21 mouse cellular contexts compared by ENCODE assay signal in the genomic region with DNA sequence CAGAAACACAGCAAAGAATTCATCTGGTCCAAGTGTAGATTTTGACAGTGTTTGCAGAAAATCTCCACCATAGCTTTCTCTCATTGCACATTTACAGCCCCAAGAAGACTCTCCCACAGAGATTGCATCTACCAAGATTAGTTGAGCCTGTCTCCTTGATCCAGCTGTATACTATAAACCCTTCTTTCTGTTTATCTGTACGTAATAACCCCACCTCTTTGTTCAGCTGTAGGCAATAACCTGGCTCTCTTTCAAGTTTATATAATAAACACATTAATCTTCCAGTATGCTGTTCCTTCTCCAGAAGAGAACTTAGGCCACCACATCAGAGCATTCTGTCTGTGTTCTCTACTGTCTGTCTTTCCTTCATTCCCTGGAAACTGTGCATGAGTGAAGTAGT.
"Had no signal": no experiment of that assay in that cellular context is flagged by ENCODE, and none has a peak within 500 bp of the region (broad histone marks: within the 10 kb centered on the region; RNA-seq: fewer than 3 reads in every experiment).

No protein-coding gene starts in this region.

- H3K27ac ChIP-seq: liver, embryonic 12.5 days; liver, embryonic 14.5 days; midbrain, embryonic 10.5 days; midbrain, embryonic 12.5 days; neural tube, embryonic 13.5 days; neural tube, embryonic 15.5 days; stomach, embryonic 15.5 days had no signal

- ATAC-seq: liver, embryonic 12.5 days; midbrain, embryonic 16.5 days had no signal

- H3K9me3 ChIP-seq: liver, embryonic 12.5 days; midbrain, embryonic 10.5 days; midbrain, embryonic 12.5 days; neural tube, embryonic 13.5 days; neural tube, embryonic 15.5 days; stomach, embryonic 15.5 days had no signal

- H3K4me3 ChIP-seq: liver, embryonic 12.5 days; midbrain, embryonic 10.5 days; midbrain, embryonic 12.5 days; myocyte; neural tube, embryonic 13.5 days; neural tube, embryonic 15.5 days; stomach, embryonic 15.5 days had no signal

- H3K36me3 ChIP-seq: liver, embryonic 12.5 days; midbrain, embryonic 10.5 days; midbrain, embryonic 12.5 days; neural tube, embryonic 13.5 days; neural tube, embryonic 15.5 days; stomach, embryonic 15.5 days had no signal

- H3K27me3 ChIP-seq: liver, embryonic 12.5 days; midbrain, embryonic 12.5 days; neural tube, embryonic 13.5 days; neural tube, embryonic 15.5 days; stomach, embryonic 15.5 days had no signal

- H3K9ac ChIP-seq: liver, embryonic 12.5 days; liver, embryonic 14.5 days; midbrain, embryonic 12.5 days; neural tube, embryonic 13.5 days; neural tube, embryonic 15.5 days; stomach, embryonic 15.5 days had no signal

- H3K4me1 ChIP-seq: liver, embryonic 12.5 days; neural tube, embryonic 13.5 days; neural tube, embryonic 15.5 days; stomach, embryonic 15.5 days had no signal

- H3K4me2 ChIP-seq: liver, embryonic 12.5 days; midbrain, embryonic 12.5 days; neural tube, embryonic 13.5 days; neural tube, embryonic 15.5 days; stomach, embryonic 15.5 days had no signal

- DNase-seq: lung, adult 18-20 months; lung, postnatal 14 days; lung, postnatal 4 days; midbrain, embryonic 14.5 days; retina, postnatal 1 day; right cerebral cortex, adult 18-20 months; right cerebral cortex, postnatal 25 days; right cerebral cortex, postnatal 4 days; spleen, adult 18-20 months; thymus, adult 2 months; thymus, postnatal 25 days; thymus, postnatal 4 days had no signal
